Mouse (Mus musculus) left cerebral cortex, postnatal 14 days (tissue): ENCODE data around the gene Spock1. TPM values are rescaled to one million over a fixed set of nuclear protein-coding genes. Genes with fewer than 3 reads are reported as not detected.
A peak's percentile ranks its signal among the peaks of the same experiment; 100 is the strongest.

ENCODE experiments used
- DNase-seq, 2 experiments: peaks; one replicate each; pipeline ENCODE4 v3.0.0; 2021 to 2022; ENCODE audit warnings: low spot score in 2 of 2, mixed read lengths in 1 of 2
- intact Hi-C: fragments of 180-260 bp; cut with DNase I; formaldehyde crosslinking; loops from one replicate; pipeline ENCODE4 v1.15.1; 2025
- total RNA-seq, 2 experiments: library from RNA; stranded (reverse); gene quantifications; 2 replicates each; pipeline ENCODE4 v1.2.3; 2021

The Spock1 gene
- total RNA-seq, 2 experiments from 2014 or later: 297 to 320 TPM

DNA sequence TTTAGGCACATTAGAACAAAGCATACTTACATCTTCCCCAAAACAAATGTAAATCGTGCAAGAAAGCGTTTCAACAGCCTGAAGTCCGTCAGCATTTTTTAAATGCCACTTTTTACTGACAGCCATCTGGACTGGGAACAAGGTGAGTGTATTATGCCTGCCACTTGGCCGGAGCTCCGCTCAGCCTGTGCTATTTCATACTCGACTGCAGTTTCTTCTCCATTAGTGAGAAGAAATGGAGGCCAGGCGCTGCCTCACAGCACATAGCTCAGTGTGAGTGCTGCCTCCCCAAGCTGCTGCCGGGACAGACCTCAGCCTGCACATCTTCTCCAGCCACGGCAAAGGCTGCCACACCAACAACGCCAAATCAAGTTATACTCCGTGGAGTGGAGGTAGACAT, 91.9 kb downstream of the Spock1 start:
- DNase-seq: no peak
- intact Hi-C loops: no loop called here

- no peak for DNase-seq
- intact Hi-C loops: no loop called here
Measured at GRCm38 (mm10) chr13:57812643-57813042, 95.5 kb downstream of the Spock1 start.

DNA sequence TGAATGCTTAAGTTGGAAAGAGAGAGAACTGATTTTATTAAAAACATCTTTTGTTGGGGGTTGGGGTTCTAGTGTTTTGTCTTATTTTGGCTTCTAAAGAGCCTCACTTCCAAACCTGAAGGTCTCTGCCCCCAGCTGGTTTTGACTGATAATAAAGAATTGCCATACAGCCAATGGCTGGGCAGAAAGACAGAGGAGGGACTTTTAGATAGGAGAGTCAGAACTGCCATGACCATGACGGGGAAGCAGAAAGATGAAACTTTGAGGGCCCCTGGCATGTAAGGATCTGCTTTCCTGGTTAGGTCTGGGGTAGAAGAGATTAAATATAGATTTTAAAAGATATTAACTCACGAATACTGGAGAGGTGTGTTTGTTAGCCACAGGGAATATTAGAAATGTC, 96.9 kb downstream of the Spock1 start:
- intact Hi-C loops: no loop called here
- no peak for DNase-seq

- peak in 1 of 2 experiments; percentile 13 for DNase-seq
- intact Hi-C loops: no loop called here
Measured at GRCm38 (mm10) chr13:57810816-57811215, 97.3 kb downstream of the Spock1 start.

DNA sequence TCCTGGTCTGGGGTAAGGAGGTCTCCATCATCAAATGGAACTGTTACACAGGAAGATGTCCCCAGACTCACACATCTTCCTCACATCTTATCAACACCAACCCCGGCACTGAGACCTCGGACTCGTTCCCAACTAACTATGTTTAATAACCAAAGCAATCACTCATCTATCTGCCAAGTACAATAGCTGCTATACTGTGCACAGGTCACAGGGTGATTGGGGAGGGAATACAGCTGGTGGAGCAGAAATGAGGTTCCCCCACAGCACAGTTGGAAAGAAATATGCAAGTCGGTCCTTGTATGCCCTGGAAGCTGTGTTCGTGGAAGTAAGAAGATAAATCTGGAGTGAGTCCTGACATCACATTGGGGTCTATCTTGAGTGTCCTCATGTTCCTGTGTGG, 98.0 kb downstream of the Spock1 start:
- intact Hi-C loops: no loop called here
- no peak for DNase-seq

DNA sequence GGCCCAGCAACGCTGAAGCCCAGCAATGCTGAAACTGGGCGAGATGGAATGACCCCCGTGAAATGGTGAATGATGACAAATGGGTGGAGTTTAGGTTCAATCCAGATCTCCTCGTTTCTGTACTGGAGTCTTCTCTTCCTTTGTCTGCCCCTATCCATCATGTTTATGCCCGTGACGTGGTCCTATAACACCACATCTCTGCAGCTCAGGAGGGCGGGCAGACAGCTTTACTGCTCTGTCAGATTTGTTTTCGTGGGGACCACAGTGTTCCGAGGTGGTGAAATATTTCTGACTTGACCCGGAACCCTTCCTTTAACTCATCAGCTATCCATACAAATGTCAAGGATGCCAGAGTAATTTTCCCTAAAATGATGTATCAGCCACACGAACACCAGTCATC, 98.5 kb downstream of the Spock1 start:
- intact Hi-C loops: no loop called here
- no peak for DNase-seq

DNA sequence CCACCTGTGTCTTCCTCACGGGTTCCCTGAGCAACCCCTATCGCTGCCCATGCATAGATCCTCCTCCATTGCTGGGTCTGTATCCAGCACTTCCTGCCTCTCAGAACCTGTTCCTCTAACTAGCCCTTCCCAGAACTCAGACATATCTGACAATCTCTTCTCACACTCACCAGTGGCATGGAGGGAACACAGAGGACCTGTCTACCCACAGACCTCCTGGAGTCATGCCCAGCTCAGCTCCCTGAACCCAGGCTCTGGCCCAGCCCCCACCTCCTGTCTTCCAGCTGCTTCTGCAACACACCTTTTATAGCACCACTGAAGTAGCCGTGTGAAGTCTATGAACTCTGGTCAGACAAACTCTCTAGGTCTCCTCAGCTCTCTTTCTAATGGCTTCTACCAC, 101.3 kb downstream of the Spock1 start:
- intact Hi-C loops: no loop called here
- DNase-seq: no peak

DNA sequence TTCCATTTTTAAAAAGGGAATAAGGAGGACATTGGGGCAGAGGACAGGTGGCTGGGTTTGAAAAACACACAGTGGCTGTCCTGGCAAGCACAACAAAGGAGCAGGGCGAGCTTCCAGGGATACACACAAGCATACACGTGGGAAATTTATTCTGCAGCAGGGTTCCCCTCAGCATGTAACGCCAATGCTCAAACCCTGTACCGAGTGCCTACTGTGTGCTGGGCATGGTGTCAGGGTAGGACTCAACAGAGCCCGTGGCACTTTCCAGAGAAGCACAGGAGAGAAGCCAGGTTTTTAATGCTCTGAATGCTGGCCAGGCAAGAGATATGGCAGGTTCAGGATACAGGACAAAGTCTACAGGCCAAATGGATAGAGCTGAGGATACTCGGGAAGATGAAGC, 101.8 kb downstream of the Spock1 start:
- DNase-seq: no peak
- intact Hi-C loops: no loop called here

GRCm38 (mm10) chr13:57798633-57799032, 109.5 kb downstream of the Spock1 start:
- intact Hi-C loops: no loop called here
- DNase-seq: no peak

DNA sequence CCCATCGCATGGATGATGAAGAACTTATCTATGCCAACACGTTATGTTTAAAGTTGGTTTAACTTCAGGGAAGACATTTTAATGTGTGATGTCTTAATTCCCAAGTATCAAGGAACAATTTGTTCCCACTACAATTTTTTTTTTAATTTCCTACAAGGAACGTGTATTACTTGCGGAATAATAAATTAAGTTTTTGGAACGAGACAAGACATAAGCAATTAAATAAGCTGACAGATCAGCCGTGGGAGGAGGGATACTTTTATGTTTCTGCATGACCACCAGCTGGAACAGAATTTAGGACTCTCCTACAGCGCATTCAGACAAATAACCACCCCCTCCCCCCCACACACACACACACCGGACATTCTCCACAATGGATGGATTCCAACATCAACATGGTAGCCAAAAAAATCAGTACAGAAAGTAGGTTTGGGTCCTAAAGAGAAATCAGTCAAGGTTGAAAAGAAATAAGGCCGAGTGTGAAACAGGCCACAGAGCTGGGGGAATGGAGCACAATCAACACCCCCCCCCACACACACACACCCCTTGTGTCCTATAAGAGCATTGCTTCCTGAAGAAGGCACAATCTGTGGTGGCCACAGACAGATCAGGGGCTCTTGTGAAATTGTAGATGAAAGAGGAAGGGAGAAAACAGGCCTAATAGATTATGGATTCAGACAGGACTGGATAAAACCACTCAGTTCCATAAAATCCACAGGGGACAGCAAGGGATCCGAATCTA, 111.0 kb downstream of the Spock1 start:
- no peak for DNase-seq
- intact Hi-C loops: no loop called here

DNA sequence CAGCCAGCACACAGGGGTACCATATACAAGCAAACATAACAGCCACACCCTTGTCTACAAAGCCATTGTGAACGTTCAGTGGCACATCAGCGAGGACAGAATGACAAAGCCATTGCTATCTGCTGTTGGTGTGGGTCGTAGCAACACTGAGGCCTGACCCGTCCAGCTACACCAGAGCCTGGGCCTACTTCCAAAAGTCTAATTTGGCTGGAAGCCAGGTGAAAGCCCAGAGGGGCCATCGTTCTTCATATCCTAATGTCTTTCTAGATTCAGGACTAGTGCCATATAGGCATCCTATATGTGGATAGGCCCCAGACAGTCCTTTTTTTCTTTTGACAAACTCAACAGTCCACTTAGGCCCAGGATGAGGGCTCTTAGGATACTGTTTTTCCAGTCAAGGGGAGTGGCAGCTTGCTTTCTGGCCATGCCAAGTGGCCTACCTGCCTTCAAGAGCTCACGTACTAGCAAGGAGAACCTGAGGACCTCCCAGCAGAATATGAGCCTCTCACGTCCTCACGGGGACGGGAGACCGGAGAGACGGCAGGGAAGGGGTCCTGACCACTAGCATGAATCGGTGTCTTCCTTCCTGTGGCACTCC, 114.4 kb downstream of the Spock1 start:
- intact Hi-C loops: no loop called here
- no peak for DNase-seq

- intact Hi-C loops: no loop called here
- no peak for DNase-seq
Measured at GRCm38 (mm10) chr13:57789796-57790195, 118.3 kb downstream of the Spock1 start.

DNA sequence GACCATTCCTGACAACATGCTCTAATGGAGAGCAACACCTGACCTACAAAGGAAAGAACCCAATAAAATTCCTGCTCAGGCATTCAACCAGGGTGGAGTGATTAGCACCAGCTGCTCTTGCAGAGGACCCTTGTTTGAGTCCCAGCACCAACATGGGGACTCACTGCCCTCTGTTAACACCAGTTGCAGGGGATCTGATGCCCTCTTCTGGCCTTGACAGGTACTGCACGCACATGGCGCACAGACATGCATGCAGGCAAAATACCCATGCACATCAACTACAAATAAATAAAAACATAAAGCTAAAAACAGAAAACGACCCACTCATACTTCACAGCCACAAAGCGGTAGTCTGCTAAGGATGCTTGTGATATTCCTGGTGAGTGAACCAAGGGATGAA, 119.8 kb downstream of the Spock1 start:
- intact Hi-C loops: no loop called here
- DNase-seq: no peak

GRCm38 (mm10) chr13:57786278-57786677, 121.9 kb downstream of the Spock1 start:
- DNase-seq: no peak
- intact Hi-C loops: no loop called here

DNA sequence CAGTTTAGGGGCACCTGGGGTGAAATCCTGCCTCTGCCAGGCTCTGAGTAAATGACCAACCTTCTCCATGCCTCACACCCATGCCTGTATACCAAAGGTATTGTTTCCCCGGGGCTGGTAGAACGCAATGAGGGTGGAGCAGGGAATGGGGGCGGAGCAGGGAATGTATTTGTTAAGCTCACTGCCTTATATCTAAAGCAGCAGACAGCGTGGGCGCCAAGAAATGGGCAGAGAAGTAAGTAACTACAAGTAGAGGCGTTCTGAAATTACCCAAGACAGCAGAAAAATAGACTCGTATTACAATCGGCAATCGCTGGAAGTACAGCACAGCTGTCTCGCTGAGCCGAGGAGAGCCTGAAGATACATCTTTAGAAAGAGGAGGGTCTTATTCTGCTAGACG, 125.2 kb downstream of the Spock1 start:
- peak; percentile 49 to 68 for DNase-seq

DNA sequence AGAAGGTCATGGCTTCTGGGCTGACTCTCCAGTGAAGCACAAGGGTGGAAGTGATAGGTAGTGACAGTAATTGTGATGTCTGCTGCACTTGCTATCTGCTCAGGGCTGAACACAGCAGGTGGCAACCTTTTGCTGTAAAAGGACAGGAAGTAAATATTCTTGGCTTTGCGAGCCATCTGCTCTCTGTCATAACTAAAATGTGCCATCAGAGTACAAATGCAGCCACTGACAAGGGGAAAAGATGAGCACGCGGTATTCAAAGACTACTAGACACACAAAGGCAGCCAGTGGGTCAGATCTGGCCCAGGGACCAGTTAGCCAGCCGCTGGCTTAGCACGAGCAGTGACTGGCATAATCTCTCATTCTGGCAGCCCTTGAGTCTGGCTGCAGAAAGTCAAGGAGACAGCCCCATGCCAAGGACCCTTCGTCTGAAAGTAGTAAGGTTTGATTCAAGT, 126.0 kb downstream of the Spock1 start:
- intact Hi-C loops: no loop called here
- no peak for DNase-seq

More for the DNA sequence above, 125.2 kb downstream of the Spock1 start:
- intact Hi-C loops: no loop called here

- intact Hi-C loops: no loop called here
- peak in 1 of 2 experiments; percentile 45 for DNase-seq
Measured at GRCm38 (mm10) chr13:57779146-57779545, 129.0 kb downstream of the Spock1 start.

- DNase-seq: no peak
- intact Hi-C loops: no loop called here
Measured at GRCm38 (mm10) chr13:57778524-57778923, 129.6 kb downstream of the Spock1 start.

DNA sequence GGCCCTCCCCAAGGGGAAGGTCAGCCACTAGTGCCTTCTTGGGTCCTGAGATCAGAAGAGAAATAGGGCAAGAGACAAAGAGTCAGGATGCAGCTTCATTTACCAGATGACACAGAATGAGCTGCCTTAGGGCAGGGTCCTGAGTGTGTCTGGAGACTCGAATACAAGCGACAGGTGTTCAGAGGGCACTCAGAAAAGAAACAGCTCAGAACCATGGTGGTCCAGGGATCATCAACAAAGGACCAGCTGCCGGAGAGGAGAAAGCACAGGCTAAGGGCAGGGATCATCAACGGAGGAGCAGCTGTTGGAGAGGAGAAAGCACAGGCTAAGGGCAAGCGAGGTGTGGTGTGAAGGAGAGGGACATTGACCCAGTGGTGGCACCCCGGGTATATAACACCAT, 136.1 kb downstream of the Spock1 start:
- intact Hi-C loops: loop anchor here (5.0 kb wide), 1 partner anchor 135 kb away; the partner anchor contains the start of gene Spock1
- no peak for DNase-seq

GRCm38 (mm10) chr13:57766721-57767120, 141.4 kb downstream of the Spock1 start:
- peak in 1 of 2 experiments; percentile 36 for DNase-seq
- intact Hi-C loops: no loop called here

- intact Hi-C loops: no loop called here
Measured at GRCm38 (mm10) chr13:57761122-57761521, 147.0 kb downstream of the Spock1 start.

More at GRCm38 (mm10) chr13:57761122-57761521, 147.0 kb downstream of the Spock1 start:
- peak in 1 of 2 experiments; percentile 25 for DNase-seq
